Mouse (Mus musculus) olfactory bulb, adult 2 months (tissue): ENCODE results near the gene Zcrb1.

Experiments used
- CTCF ChIP-seq: fragments of 200-500 bp; IDR thresholded peaks from 2 replicates; pipeline ENCODE4 v1.5.1; 2012; ENCODE audit warnings: low read depth, mild to moderate bottlenecking, low read length, moderate library complexity; ENCODE audit not compliant: insufficient read depth
- POLR2A ChIP-seq: fragments of 200-500 bp; IDR thresholded peaks from 2 replicates; pipeline ENCODE4 v1.6.1; 2012; ENCODE audit warnings: mild to moderate bottlenecking, low read depth, low read length, moderate library complexity; ENCODE audit not compliant: insufficient read depth

DNA sequence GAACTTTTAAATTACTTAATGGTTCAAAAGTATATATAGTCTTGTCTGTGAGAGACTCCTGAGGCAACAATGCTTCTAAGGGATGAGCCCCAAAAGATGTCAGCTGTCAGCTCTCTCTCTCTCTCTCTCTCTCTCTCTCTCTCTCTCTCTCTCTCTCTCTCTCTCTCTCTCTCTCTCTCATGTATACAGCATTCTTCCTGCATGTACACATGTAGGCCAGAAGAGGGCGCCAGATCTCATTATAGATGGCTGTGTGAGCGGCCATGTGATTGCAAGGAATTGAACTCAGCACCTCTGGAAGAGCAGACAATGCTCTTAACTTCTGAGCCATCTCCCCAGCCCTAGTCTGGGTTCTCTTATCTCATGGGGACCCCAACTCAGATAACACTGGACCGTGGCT lies 19.0 kb downstream of the Zcrb1 start:
- TF ChIP-seq CTCF (no peak), POLR2A (no peak)
